Mouse (Mus musculus) liver, embryonic 14.5 days (tissue): Measurements from ENCODE around the gene Paxip1.

Experiments used
- CTCF ChIP-seq: IDR thresholded peaks from 2 replicates; pipeline ENCODE4 v1.5.1; 2016; ENCODE audit warnings: antibody characterized with exemption, low read depth, control low read depth
- EP300 ChIP-seq: IDR thresholded peaks from 2 replicates; pipeline ENCODE4 v1.6.1; 2016; ENCODE audit warnings: antibody characterized with exemption, low read depth

GRCm38 (mm10) chr5:27838061-27838460 lies 46.6 kb upstream of the Paxip1 start:
- no peak for TF ChIP-seq CTCF
- no peak for TF ChIP-seq EP300
